Mouse (Mus musculus): Measurements from ENCODE around the gene Wtip.
"Not testable (repeated sequence)": the region's sequence is repeated elsewhere in the genome, so short reads cannot be mapped to it uniquely, and the experiment has no call there.

Gene Wtip

DNA sequence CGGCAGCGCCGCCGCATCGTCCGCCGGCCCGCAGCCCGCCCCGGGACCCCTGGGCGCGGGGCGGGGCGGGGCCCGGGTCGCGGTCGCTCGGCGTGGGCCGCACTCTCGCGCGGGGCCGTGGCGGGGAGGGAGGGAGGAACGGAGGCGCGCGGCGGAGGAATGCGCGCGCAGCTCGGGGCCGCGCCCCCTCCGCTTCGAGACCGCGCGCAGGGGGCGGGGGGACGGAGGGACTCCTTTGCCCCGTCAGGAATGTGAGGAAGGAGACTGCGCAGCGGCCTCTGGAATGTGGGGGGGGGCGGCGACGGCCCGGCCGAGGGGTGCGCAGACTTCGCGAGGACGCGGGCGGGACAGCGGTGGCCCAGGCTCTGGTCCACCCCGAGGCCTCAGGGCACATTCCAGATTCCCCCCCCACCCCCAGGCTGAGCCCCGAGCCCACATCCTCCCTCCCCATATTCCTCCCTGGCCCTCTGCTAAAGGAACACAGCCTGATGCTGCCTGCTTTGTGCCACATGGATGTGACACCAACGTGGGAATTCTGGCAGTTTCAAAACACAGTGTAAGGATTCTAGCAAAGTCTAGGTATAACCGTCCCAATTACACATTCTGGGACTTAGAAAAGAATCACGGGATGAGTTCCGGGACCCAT is at the start of gene Wtip:
Wtip (minus strand) TSS at position 152 of the 646 bp plus-strand sequence.
- DNase-seq (ENCODE audit: low read depth, low spot score), result no peak

- not testable (repeated sequence) for DNase-seq (ENCODE audit: low read depth, low spot score)
Observed at GRCm38 (mm10) chr7:34176241-34176640, 43.2 kb upstream of the Wtip start.

- no peak for DNase-seq (ENCODE audit: low read depth, low spot score)
Observed at GRCm38 (mm10) chr7:34172251-34172650, 39.2 kb upstream of the Wtip start.

DNA sequence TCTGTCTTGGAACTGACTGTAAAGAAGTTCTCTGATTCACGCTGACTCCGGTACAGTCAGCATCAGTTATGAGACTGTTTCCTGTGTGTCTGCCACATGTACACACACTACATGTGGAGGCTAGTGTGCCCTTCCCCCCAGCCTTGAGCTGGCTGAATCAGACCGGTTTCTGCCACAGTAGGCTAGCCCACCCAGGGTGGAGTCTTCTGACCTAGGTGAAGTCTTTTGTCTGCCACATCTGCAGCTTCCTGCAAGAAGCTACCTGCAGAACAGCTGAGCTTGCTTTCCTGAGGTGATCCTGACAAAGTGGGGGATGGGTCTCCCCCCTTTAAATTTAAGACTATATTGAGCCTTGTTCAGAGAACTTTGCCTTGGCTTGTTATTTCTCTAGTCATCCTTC is 36.4 kb upstream of the Wtip start, which contains the start of gene Uba2:
Uba2 (minus strand) TSS at position 146 of the 400 bp plus-strand sequence.
- DNase-seq (ENCODE audit: low read depth, low spot score), result no peak

DNA sequence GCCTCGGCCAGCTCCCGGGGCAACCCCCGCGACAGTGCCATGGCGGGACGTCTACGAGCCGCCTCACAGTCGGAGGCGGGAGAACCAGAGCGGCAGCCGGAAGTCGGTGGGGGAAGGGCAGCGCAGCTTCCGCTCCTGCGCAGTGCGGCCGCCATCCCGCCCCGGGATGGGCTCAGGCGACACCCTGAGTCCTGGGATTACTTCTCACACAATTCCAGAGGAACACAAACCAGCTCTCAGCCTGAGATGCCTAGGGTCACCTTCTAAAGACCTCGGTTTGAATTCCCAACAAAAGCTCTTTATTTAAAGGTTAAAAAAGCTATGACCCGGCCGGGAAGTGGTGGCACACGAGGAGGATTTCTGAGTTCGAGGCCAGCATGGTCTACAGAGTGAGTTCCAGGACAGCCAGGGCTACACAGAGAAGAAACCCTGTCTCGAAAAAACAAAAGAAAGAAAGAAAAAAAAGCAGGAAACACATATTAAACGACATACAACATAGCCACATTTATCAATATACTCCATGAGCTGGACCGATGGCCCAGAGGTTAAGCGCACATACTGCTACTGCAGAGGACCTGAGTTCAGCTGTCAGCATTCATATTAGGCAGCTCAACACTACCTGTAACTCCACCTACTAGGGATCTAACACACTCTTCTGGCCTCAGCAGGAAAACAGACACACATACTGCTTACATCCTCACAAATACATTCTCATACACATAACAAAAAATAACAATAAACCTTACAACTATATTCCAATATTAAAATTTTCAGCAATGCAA is 35.6 kb upstream of the Wtip start:
- peak; percentile 55 for DNase-seq (ENCODE audit: low read depth, low spot score)

DNA sequence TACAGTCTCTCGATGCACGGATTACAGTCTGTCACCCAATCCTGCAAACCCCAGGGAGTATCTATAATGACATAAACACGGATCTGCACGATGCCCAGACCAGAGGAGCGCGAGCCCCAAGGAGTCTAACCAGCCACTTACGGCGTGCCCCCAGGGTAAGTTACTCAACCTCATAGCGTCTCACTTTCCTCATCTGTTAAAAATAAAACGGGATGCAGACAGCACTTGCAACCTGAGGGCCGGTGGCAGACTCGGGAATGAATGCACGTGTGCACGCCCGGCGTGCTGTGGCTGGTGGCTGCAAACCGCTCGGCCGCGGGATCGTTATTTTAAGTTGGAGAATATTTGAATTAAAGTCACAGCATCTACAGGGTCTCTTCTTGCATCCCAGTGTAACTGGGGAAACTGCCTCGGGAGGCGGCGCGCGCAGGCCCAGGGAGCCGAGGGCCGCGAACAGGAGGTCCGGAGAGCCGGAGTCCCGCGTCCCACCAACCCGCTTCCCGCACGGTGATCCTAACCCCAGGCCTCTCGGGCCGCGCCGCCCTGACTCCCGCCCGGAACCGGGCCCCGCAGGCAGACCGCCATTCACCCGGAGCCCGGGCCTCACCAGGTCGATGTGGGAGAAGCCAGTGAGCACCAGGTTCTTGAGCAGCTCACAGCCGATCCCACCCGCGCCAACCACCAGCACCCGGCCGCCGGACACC is 34.9 kb upstream of the Wtip start:
- DNase-seq (ENCODE audit: low read depth, low spot score), result no peak

GRCm38 (mm10) chr7:34166850-34167249 is 33.8 kb upstream of the Wtip start:
- no peak for DNase-seq (ENCODE audit: low read depth, low spot score)

- no peak for DNase-seq (ENCODE audit: low read depth, low spot score)
Observed at GRCm38 (mm10) chr7:34165999-34166398, 32.9 kb upstream of the Wtip start.

DNA sequence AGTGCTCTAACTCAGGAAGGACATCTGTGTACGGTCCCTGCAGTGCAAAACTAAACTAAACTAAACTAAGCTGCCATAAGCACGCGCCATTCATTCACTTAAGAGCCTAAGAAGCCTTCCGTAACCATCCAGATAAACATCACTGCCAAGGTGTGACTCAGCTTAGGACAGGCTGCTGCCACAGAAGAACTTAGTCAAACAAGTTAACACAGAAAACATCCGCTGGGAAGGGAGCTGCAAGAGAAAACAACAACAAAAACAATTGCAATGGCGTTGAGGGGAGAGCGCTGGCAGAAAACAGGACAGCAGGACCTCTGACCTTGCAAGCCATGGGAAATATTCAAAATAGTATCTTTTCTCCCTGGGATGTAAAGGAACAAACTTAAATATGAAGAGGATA is 31.6 kb upstream of the Wtip start:
- no peak for DNase-seq (ENCODE audit: low read depth, low spot score)

DNA sequence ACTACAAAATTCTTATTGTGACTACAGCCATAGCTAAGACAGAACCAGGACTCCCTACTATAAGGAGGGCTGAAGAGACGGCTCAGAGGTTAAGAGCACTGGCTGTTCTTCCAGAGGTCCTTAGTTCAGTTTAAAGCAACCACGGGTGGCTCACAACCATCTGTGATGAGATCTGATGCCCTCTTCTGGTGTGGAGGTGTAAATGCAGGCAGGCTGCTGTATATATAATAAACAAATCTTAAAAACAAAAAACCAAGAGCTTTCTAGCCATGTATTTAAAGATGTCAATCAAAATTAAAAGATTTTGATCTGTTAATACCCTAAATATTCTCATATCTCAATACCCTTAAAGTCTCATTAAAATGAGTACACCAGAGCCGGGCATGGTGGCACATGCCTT is 26.1 kb upstream of the Wtip start:
- no peak for DNase-seq (ENCODE audit: low read depth, low spot score)

GRCm38 (mm10) chr7:34157994-34158393 is 24.9 kb upstream of the Wtip start:
- DNase-seq (ENCODE audit: low read depth, low spot score), result no peak

DNA sequence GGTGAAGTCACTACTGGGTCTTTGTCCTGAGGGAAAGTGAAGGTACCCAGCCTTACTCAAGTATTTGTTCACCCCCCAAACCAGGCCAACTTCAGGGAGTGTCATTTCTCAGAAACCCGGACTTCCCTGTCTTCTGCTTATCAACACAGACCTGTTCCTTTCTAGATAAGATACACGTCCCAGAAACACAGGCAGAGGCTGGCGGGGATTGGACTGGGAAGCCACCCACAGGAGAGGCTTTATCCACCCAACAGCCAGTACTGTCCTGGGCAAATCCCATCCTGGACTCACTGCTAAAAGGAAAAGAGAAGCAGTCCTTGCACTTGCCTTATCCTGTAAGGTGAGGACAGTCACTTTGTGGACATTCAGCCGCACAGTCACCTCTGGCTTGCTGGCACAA is 14.1 kb upstream of the Wtip start:
- DNase-seq (ENCODE audit: low read depth, low spot score), result no peak

GRCm38 (mm10) chr7:34141123-34141522 is 8.1 kb upstream of the Wtip start:
- DNase-seq (ENCODE audit: low read depth, low spot score), result peak; percentile 29

DNA sequence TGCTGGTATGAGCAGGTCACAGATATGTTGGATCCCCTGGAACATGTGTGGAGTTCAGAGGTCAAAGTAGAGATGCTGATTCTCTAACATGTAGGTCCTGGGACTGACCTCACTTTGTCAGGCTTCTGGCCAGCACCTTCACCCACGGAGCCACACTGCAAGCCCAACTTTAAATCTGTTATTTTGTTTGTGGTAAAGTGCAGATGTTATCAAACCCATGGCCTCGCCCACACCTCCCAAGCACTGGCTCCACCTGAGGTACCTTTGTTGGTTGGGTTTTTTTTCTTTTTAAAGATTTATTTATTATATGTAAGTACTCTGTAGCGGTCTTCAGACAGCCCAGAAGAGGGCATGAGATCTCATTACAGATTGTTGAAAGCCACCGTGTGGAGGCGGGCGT is 6.4 kb upstream of the Wtip start:
- no peak for DNase-seq (ENCODE audit: low read depth, low spot score)

GRCm38 (mm10) chr7:34134336-34134735 is 1.3 kb upstream of the Wtip start:
- no peak for DNase-seq (ENCODE audit: low read depth, low spot score)

- DNase-seq (ENCODE audit: low read depth, low spot score), result no peak
Observed at GRCm38 (mm10) chr7:34132355-34133079, 551 bp downstream of the Wtip start.

DNA sequence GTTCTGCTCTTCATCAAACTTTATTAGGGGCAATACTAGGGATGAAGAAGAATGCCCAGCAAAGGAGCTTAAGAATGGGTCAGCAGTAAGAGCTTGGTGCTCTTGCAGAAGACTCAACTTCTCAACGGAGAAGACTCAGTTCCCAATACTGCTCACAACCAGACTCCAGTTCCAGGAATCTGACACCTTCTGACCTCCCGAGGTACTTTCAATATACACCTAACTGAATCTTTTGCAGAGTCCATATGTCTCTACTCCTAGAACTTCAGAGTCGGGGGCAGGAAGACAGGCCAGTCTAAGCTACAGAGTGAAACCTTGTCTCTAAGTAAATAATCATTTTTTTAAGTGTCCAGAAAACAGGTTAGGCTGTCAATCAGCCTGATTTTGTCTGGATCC is 1.1 kb downstream of the Wtip start:
- no peak for DNase-seq (ENCODE audit: low read depth, low spot score)

GRCm38 (mm10) chr7:34131118-34131517 is 1.9 kb downstream of the Wtip start:
- DNase-seq (ENCODE audit: low read depth, low spot score), result no peak

GRCm38 (mm10) chr7:34126291-34126690 is 6.8 kb downstream of the Wtip start:
- no peak for DNase-seq (ENCODE audit: low read depth, low spot score)

- no peak for DNase-seq (ENCODE audit: low read depth, low spot score)
Observed at GRCm38 (mm10) chr7:34125346-34125745, 7.7 kb downstream of the Wtip start.

- peak; percentile 31 for DNase-seq (ENCODE audit: low read depth, low spot score)
Observed at GRCm38 (mm10) chr7:34122987-34123720, 9.9 kb downstream of the Wtip start.

Measured in telencephalon, adult 2 months (tissue).